Mouse (Mus musculus): ENCODE results near the gene Slc9a3.

Gene Slc9a3

DNA sequence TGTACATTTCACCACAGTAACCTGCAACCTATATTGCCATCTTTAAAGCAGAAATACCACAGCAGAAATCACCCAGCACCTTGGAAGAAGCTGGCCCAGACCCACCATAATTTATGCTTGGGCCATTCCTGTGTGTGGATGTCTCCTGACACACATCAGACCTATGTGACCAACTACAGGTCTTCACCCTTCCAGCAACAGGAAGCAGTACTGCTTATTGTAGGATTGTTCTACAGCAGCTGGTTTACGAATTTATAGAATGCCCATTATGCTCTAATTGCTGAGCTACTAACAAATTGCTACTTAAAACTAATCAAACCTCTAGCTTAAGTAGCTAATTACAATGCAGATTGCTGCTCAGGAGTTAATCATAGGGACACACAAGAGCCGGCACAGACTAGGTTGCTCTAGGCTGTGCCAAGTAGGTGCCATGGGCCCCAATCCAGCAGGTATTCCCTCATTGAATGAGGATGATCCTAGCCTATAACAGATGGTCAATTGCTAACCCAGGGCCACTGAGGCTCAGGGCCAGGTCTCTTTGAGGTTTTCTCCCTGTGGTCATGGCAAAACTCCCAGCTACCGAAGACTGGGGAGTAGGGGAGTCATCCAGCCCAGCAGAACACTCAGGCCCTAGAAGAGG lies 24.8 kb downstream of the Slc9a3 start:
- no peak for DNase-seq (ENCODE audit: low spot score)

DNA sequence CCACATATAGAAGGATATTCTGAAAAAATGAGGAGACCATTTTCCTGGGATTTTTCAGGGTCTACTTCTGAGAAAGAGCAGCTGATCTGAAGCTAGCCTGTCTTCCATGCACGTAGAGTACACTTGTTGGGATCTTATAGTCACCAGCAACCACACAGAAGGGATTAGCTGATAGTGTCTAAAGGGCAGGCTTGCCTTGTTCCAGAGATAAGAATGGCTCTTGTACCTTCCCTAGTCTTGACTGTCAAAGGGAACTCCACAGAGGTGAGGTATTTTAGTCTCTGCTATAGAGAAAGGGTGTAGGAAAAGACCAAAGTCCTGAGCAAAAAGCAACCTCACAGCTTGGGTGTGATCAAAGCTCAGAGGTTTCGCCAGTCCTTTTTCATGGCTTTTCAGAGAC lies 26.1 kb downstream of the Slc9a3 start:
- no peak for DNase-seq (ENCODE audit: low spot score)

DNA sequence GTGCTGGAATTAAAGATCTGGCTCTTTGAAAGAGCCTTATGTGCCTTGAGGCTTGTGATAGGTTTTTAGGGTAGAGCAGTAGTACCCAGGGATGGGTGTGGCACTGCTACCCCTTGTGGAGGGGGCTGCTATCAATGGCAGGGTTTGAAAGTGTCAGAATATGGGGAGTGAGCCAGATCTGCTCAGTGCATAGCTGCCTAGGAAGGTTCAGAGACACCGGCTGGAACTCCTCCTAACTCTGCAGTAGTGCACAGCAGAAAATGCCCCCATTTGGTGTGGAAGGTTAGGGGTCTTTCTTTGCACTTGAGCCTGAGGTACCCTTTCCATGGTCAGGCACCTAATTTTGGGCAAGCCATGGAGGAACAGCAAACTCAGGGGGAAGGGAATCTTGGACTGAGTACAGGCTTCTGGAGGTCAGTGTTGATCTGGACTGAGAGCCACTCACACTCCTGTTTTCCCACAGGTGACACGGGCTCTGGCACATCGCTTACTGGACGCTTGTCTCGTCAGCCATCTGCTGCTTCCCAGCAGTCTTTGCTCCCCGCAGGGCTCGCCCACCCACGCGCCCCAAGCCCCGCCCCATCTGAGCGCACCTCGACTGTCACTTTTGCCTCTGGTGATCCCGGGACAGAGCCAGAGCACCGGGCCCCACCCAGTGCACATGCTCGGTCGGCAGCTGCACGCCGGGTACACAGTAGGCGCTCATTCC lies 45.2 kb downstream of the Slc9a3 start:
- peak; percentile 13 for DNase-seq (ENCODE audit: low spot score)

DNA sequence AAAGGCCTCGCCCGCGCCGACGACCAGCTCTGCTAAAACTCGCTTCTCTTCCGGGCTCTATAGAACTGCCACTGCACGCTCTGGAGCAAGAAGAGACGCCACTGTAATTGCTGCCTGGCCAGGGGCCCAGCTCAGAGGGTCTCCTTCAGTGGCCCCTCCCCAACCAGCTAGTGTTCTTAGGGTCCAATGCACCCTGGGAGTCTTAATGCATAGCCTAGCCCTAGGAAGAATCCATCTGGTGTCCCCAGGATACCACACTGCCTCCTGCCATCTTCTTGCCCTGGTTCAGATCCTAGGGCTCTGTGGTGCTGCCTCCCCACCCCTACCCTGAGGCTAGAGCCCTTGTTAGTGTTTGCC lies 45.8 kb downstream of the Slc9a3 start:
- no peak for DNase-seq (ENCODE audit: low spot score)

DNA sequence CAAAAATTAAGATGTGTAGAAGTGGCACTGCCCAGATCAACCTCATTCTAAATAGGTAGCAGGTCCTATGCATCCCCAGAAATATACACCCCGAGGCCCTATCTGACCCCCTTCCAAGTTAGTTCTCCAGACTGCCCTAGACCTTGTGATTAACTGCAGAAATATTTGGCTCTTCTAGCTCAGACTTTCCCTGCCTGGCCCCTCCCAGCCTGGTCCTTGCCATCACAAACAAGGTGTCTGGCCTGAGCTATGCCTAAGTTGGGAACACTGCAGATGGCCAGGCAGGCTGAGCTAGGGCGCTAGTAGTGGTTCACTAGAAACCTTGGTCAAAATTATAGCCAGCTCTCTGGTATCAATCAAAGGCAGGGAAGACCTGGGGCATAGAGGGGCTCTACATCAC lies 46.2 kb downstream of the Slc9a3 start:
- DNase-seq (ENCODE audit: low spot score): no peak

DNA sequence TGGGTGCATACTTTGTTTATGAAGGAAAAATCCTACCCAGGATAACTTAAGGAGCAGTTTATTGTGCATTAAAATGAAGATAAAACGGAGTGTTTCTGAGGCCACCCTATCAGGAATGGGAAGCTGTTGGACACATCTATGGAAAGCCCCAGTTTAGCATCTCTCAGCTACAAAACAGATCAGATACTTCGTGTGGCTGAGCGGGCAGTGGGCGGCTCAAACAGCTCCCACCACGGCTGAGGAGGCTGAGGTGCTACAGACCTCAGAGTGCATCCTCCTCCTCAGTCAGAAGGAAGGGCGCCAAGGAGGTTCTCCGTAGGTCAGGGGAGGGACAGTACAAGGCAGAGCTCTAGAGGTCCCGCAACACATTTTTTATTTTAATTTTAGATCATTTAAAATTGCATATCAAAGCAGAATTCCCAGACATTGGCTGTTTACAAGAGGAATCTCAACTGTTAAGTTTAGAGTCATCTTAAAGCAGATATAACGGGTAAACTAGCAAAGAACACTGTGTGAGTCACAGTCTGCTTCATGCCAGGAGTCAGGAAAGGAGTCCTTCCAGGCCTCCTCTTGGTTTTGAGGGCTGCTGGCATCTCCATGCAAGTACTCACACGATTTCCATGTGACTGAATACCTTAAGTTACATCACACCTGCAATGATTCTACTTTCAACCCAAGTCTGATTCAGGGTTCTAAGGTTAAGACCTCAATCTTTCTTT lies 48.3 kb downstream of the Slc9a3 start:
- DNase-seq (ENCODE audit: low spot score): no peak

DNA sequence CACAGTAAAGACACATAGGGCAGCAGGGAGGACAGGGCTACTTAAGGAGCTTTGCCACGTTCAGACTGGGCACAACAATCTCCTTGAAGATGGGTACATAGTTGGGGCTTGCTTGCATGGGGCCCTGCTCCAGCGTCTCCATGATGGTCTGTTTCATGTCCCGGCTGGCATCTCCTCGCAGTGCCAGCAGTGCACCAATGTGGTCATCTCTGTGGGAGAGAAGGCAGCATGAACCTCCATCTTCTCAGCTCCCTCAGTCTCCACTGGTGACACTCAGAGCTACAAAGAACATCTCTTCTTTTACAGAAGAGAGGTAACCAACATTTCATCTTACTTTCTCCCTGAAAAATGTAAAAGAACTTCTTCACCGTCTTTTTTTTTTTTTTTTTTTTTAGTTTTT lies 50.8 kb downstream of the Slc9a3 start:
- no peak for DNase-seq (ENCODE audit: low spot score)

DNA sequence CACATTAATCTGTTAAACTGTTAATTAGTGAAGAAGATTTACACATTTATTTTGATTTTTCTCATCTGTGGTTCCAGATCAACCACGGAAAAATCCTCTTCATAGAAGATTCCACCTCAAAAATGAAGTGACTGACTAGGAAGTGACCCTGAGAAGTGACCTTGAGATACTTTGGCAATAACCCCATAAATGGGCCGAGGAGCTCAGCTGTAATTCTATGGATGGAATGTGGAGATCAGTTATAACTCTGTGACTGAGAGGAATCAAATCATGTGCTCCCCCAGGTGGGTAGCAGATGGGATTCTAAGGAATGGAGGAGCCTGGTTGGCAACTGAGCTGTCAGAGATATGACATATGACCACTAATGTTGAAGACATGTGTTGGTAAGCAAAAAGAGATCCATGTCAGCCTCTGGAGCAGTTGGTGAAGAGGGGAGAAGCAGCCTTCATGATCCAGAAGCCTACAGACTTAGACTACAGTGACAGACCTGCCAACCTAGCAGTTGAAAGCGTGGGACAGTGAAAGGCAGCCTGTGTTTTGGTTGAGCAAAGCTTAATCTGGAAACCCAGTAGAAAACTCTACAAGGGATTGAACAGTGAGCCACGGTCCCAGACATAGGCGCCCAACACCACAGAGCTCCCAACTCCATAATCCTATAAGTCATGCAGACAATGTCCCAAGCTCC lies 61.9 kb downstream of the Slc9a3 start:
- DNase-seq (ENCODE audit: low spot score): no peak

DNA sequence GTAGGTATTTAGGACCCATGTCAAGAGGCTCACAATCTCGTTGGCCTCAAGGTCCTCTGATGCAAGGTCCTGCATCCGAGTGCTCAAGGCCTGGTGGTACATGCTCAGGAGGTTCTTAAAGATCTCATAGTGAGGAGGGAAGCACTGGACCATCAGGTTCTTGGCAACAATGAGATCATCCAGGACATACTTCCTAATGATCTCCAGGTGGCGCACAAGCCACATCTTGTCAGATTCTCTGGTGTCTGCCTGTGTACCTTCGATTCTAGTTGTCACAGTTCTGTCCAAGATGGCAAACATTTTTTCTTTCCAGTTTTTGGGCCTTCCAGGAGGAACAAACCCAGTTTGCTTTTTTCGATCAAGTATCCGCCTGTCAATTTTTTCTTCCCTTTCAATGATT lies 71.4 kb downstream of the Slc9a3 start:
- no peak for DNase-seq (ENCODE audit: low spot score)

DNA sequence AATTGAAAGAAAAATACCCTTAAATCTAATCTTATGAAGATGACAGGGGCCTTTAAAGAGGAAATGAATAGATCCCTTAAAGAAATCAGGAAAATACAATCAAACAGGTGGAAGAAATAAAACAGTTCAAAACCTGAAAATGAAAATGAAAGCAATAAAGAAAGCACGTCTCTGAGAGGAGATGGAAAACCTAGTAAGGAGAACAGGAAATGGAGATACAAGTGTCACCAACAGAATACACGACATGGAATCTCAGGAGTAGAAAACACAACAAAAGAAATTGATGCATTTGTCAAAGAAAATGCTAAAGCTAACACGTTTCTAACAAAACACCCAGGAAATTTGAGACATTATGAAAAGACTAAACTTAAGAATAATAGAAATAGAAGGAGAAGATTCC lies 75.2 kb downstream of the Slc9a3 start:
- no peak for DNase-seq (ENCODE audit: low spot score)

DNA sequence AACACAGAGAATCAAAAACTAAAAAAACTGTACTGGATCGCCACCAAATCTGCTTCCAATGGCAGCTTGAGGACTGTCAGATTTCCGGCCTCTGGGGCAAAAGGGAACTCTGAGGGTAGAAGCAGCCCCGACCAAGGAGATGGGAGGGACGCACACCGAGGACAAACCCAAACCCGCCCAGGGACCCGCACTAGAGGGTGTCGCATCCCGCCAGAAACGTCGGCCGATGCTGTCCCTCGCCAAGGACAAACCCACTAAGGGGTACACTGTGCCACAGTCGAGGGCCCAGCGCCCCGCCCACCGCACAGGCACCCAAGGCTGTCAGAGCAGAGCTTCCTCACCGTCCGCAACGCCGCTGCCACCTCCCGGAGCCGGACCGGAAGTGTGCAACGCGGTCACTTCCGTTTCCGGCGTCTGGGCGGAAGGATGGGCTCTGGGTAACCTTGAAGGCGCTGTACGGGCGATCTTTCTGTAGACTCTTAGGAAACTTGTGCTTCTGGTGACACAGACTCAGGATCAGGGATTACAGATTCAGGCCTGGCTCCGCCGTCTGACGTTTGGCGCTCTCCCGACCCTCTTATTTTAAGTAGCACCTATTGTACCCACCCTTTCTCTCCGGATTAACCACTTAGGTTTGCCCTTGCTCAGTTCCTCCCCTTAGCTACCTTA lies 87.2 kb downstream of the Slc9a3 start, which contains the start of gene Exoc3:
Gene Exoc3, minus strand, starts transcription at position 416 of the 669 bp plus-strand sequence.
- DNase-seq (ENCODE audit: low spot score): peak; percentile 84

DNA sequence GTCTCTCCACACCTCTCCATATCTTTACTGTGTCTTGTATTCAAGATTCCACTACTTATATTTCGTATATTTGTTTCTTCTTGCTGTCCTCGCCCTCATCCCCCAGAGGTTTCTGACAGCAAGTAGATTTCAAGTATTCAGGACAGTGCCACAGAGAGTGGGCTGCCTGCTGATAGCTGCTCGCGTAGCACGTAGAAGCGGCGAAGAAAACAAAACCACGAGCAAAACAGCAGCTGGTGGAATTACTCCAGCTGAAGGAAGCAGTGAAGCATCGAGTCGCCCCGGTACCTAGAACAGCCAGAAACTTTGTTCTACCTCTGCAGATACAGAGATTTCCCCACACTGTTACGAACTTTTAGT lies 87.7 kb downstream of the Slc9a3 start:
- no peak for DNase-seq (ENCODE audit: low spot score)

DNA sequence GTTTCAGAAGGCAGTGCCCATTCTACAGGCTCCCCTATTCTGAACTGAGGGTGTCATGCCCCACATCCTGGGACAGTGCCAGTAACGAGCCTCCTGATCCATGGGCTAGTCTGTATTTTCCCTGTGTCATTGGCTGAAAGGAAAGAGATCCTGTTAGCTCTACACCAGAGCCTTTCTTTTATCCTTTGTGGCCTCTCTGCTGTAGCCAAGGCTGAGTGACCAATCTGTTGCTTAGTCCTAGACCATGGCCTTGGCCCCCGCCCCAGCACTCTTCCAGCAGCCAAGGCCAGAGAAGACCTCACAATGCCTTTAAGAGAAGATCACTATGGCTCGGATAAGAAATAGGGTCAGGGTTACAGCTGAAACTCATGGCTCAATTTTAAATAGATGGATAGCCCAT lies 97.2 kb downstream of the Slc9a3 start:
- DNase-seq (ENCODE audit: low spot score): peak; percentile 53

Data from ovary, adult 18-20 months (tissue).